Mouse (Mus musculus) adipose tissue, adult 10 weeks (tissue): ENCODE data around the gene Olfr313. TPM values are rescaled to one million over a fixed set of nuclear protein-coding genes. Genes with fewer than 3 reads are reported as not detected.

Source experiments
- polyA plus RNA-seq: library from polyadenylated mRNA; stranded (reverse); fragments of 350-450 nt; fragmentation: Illumina TruSeq; extraction: RNeasy Lipid Tissue Mini Kit (QIAGEN cat#74804); gene quantifications from one replicate; pipeline ENCODE4 v1.2.3, GENCODE M21; 2014; ENCODE audit warnings: low read depth, low replicate concordance

Olfr313 gene
- not detected for polyA plus RNA-seq

DNA sequence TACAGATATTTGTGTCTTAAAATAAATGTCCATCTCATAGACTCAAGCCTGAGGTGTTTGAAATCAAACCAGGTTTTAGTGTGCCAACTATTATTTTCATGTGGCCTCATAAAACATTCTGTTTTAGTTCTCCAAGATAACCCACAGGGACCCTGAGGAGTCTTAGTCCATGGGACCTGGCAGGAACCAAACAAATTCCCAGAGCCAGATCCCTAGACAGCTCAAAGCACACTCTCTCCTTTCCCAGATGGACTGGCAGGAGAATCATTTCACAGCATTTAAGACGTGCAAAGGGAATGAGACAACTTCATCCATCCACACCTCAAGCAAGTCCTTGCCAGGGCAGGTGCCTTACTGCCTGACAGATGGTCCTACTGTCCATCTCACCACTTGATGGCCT is at the start of gene Olfr313:
Gene Olfr313, plus strand, starts transcription at position 301 of the 400 bp plus-strand sequence.

DNA sequence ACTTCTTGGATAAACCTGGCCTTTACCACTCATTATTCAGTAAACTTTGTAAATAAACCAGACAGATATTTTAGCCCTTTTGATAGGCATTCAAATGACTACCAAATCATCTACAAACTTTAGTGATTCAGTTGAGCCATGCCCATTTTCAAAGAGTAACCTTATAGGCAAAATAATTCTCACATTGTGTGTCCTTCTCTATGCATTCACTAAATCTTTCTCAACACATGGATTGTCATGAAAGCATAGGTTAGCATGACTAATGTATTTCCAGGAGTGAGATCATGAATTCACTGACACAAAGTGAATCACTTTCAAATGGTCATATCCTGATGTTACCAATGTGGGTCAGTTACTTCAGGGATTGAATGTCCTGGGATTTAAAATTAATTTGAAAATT is 41.9 kb upstream of the Olfr313 start, which contains the start of gene Olfr315:
Gene Olfr315, plus strand, starts transcription at position 301 of the 400 bp plus-strand sequence.

DNA sequence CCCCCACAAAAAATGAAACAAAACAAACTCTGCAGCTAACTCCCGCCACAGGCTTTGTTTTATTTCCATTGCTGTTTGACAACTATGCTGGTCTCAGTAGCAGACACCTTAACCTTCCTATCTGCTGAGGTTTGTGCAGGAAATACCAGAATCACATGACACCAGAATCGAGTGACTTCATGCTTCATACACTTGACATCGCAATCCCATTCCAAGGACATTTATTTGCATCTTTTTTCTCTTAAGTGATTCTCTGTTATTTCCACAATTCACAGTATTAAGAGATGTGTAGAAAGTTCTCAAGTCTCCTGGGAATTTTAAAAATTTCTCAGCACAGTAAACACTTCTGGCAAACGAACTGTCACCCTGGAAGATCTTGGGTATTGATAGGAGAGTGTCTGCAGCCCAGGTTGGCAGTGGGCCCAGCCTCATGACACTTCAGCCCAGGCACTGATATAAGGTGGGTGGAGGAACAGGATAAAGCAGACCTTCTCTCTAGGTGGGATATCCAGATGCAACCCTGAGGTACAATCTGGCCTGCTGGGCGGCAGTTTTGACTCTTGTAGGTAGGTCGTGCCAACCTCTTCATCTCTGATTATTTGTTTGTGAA is 32.2 kb upstream of the Olfr313 start, which contains the start of gene Olfr314:
Gene Olfr314, plus strand, starts transcription at position 473 of the 610 bp plus-strand sequence.

DNA sequence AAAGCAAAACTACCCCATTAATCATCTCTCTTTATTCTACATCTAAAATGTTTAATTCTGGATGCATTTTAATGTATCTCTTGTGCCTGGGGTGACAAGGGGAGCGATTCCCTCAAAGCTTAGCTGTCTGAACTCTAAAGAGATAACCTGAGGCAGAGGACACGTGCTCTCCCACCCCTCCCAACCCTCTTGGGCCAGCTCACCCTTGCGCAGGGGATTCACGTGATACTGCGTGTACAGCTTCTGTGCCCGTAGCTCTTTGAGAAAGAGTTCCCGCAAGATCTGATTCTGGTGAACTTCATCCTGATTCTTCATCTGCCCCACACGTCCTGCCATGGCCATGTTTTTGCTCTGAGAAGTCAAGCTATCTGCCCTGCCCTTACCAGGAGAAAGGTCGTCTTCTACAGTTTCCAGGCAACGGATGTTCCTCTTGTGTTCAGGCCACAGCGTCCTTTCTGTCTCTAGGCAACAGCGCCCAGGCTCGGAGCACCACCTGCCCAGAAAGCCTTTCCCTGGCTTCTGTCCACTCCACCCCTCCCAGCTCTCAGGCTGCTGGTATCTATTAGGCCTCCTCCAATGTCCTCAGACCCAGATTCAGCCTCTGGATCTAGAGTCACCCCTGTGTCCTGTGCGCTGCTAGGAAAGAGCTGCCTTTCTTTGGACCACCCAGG is 13.1 kb upstream of the Olfr313 start, which contains the start of gene Fam183b:
Gene Fam183b, minus strand, starts transcription at position 403 of the 671 bp plus-strand sequence.

DNA sequence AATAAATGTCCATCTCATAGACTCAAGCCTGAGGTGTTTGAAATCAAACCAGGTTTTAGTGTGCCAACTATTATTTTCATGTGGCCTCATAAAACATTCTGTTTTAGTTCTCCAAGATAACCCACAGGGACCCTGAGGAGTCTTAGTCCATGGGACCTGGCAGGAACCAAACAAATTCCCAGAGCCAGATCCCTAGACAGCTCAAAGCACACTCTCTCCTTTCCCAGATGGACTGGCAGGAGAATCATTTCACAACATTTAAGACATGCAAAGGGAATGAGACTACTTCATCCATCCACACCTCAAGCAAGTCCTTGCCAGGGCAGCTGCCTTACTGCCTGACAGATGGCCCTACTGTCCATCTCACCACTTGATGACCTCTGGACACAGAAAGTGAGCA is 14.1 kb downstream of the Olfr313 start, which contains the start of gene Olfr312:
Gene Olfr312, plus strand, starts transcription at position 301 of the 400 bp plus-strand sequence.

DNA sequence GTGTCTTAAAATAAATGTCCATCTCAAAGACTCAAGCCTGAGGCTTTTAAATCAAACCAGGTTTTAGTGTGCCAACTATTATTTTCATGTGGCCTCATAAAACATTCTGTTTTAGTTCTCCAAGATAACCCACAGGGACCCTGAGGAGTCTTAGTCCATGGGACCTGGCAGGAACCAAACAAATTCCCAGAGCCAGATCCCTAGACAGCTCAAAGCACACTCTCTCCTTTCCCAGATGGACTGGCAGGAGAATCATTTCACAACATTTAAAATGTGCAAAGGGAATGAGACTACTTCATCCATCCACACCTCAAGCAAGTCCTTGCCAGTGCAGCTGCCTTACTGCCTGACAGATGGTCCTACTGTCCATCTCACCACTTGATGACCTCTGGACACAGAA is 24.2 kb downstream of the Olfr313 start, which contains the start of gene Olfr311:
Gene Olfr311, plus strand, starts transcription at position 301 of the 400 bp plus-strand sequence.

DNA sequence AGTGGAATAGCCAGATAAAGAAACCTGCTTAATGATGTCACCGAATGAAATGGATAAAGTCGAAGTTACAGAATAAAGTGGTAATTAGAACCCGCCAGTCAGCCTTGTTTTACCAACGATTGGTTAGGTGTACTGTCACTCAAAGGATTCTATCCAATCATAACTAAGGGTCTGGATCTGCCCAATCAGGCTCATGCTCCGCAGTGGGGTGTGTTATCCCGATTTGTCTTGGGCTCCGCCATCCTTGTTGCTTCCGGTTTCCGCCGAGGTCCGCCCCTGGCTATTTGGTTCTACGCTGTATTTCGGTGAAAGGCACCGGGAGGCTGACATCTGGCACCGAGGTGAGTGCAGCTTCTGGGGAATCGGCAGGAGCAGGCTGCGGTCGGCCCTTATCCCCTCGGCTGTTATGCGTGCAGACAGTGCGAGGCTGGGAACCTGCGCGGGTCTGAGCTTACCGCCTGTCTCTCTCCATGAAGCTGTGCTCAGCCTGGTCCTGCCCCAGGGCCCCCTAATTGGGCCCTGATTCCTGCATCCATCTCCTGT is 32.2 kb downstream of the Olfr313 start, which contains the start of gene Gm12258:
Gene Gm12258, plus strand, starts transcription at position 240 of the 543 bp plus-strand sequence.

DNA sequence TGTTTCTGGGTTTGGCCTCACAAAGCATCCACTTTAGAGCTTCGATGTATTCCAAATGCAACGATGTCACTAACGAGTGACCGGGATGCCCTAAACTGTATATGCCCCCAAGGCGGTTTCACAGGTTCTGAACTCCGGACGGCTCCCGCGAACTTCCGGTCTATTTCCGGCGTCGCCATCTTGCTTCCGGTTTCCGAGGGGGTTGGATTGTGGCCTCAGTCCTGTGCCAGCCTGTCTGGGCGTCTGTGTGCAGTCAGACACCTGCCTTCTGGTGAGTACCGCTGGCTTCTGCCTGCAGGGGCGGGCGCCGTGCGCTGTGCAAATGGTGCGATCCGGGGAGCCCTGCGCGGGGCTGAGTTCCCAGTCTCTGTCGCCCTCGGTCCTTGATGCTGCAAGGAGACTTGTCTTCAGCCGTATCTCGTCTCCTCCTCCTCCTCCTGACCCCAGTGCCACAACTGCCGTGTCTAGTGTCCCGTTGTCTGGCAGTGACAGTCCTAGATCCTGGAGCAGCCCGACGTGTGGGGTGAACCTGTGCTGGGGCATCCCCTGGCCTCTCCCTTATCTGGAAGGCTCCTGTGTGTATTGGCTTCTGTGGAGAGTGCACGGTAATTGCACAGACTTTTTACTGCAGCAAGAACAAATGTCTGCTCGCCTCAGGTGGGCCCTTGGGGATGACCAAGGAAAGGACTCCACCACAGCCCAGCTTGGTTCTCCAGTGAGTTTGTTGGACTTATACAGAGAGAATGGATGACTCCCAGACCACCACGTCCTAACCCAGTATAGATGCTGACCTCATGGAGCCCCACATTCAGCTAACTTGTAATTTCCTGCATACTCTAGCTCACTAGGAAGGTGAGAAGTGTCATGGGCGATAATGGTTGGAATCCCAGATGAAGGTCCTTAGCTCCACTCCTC is 52.5 kb downstream of the Olfr313 start, which contains the start of gene 2810021J22Rik:
Gene 2810021J22Rik, plus strand, starts transcription at position 178 of the 915 bp plus-strand sequence.

Other genes starting within 250 kb of the Olfr313 start
- not detected for gene Olfr224, start 244.4 kb upstream of the Olfr313 start, polyA plus RNA-seq
- gene Olfr325, start 237.3 kb upstream of the Olfr313 start, polyA plus RNA-seq = not detected
- gene Olfr324, start 219.9 kb upstream of the Olfr313 start, polyA plus RNA-seq = not detected
- not detected for gene 2210407C18Rik, start 198.9 kb upstream of the Olfr313 start, polyA plus RNA-seq
- gene Olfr323, start 184.5 kb upstream of the Olfr313 start, polyA plus RNA-seq = not detected
- not detected for gene Trim58, start 174.5 kb upstream of the Olfr313 start, polyA plus RNA-seq
- gene Olfr322, start 156.2 kb upstream of the Olfr313 start, polyA plus RNA-seq = not detected
- not detected for gene Olfr320, start 133.9 kb upstream of the Olfr313 start, polyA plus RNA-seq
- gene Olfr319, start 115.8 kb upstream of the Olfr313 start, polyA plus RNA-seq = not detected
- not detected for gene Olfr318, start 91.0 kb upstream of the Olfr313 start, polyA plus RNA-seq
- gene Olfr317, start 75.8 kb upstream of the Olfr313 start, polyA plus RNA-seq = not detected
- gene Olfr316, start 62.3 kb upstream of the Olfr313 start, polyA plus RNA-seq = not detected
- gene Olfr315, start 41.8 kb upstream of the Olfr313 start, polyA plus RNA-seq = not detected
- gene Olfr314, start 32.0 kb upstream of the Olfr313 start, polyA plus RNA-seq = not detected
- gene Fam183b, start 13.0 kb upstream of the Olfr313 start, polyA plus RNA-seq = 14.7 TPM
- gene Olfr312, start 14.2 kb downstream of the Olfr313 start, polyA plus RNA-seq = not detected
- gene Olfr311, start 24.3 kb downstream of the Olfr313 start, polyA plus RNA-seq = not detected
- gene Gm12258, start 32.2 kb downstream of the Olfr313 start, polyA plus RNA-seq = 8.7 TPM
- gene 2810021J22Rik, start 52.2 kb downstream of the Olfr313 start, polyA plus RNA-seq = 8.6 TPM
- 6.2 TPM for gene Zfp39, start 89.2 kb downstream of the Olfr313 start, polyA plus RNA-seq
- 0.21 TPM for gene Btnl10, start 102.9 kb downstream of the Olfr313 start, polyA plus RNA-seq
- 80.5 TPM for gene Rnf187, start 123.9 kb downstream of the Olfr313 start, polyA plus RNA-seq
- gene Hist3h2ba, start 133.9 kb downstream of the Olfr313 start, polyA plus RNA-seq = 1.9 TPM
- gene Hist3h2a, start 139.7 kb downstream of the Olfr313 start, polyA plus RNA-seq = 13.9 TPM
- 2.5 TPM for gene Trim17, start 139.7 kb downstream of the Olfr313 start, polyA plus RNA-seq
- 24.7 TPM for gene Trim11, start 163.1 kb downstream of the Olfr313 start, polyA plus RNA-seq